Mouse (Mus musculus): Measurements from ENCODE around the gene Sat2. TPM values are rescaled to one million over a fixed set of nuclear protein-coding genes. Genes with fewer than 3 reads are reported as not detected.
"Not testable (repeated sequence)": the region's sequence is repeated elsewhere in the genome, so short reads cannot be mapped to it uniquely, and the experiment has no call there.

The Sat2 gene
- polyA plus RNA-seq, 1 experiment from 2014 or later, result 15.6 TPM

DNA sequence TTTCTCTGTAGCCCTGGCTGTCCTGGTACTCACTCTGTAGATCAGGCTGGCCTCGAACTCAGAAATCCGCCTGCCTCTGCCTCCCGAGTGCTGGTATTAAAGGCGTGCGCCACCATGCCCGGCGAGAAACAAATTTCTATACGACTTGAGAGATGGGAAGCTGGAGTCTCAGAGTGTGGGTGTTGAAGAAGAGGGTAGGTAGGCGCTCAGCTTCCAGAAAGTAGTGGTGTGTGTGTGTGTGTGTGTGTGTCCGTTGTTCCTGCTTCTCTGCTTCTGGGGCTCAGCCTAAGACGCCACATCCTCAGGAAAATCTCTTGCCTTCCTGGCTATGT is 7.6 kb upstream of the Sat2 start:
- not testable (repeated sequence) for H3K4me3 ChIP-seq (ENCODE audit: low read depth, low read length); H3K27me3 ChIP-seq (replicated peaks; ENCODE audit: control insufficient read depth, insufficient read depth, low read length); H3K4me2 ChIP-seq (ENCODE audit: low read depth, low read length); ATAC-seq (ENCODE audit: low read depth); H3K9ac ChIP-seq (ENCODE audit: low read depth, low read length); H3K9me3 ChIP-seq (ENCODE audit: control insufficient read depth, low read length); DNase-seq (ENCODE audit: low spot score); H3K36me3 ChIP-seq (ENCODE audit: control insufficient read depth, insufficient read depth, low read length); H3K4me1 ChIP-seq (ENCODE audit: control insufficient read depth, insufficient read depth, low read length); H3K27ac ChIP-seq (replicated peaks; ENCODE audit: low read depth, low read length)
- 50% methylated on average over 11 of the region's 11 CpGs for WGBS

- H3K4me3 ChIP-seq (ENCODE audit: low read depth, low read length), result no peak overlapping the region
- peaks cover 4% of the 10 kb centered on the region; the same call in 1 of the 2 replicates for H3K4me1 ChIP-seq (ENCODE audit: control insufficient read depth, insufficient read depth, low read length)
- no peak for ATAC-seq (ENCODE audit: low read depth)
- no peaks in the 10 kb centered on the region for H3K36me3 ChIP-seq (ENCODE audit: control insufficient read depth, insufficient read depth, low read length)
- 46% methylated on average over 10 of the region's 10 CpGs for WGBS
- H3K27ac ChIP-seq (replicated peaks; ENCODE audit: low read depth, low read length), result no peak overlapping the region
- H3K9me3 ChIP-seq (ENCODE audit: control insufficient read depth, low read length), result no peaks in the 10 kb centered on the region
- DNase-seq (ENCODE audit: low spot score), result no peak
- H3K4me2 ChIP-seq (ENCODE audit: low read depth, low read length), result no peak overlapping the region
- no peaks in the 10 kb centered on the region for H3K27me3 ChIP-seq (replicated peaks; ENCODE audit: control insufficient read depth, insufficient read depth, low read length)
- H3K9ac ChIP-seq (ENCODE audit: low read depth, low read length), result 0 out of 2 replicates have a peak overlapping the region, but pooled peaks have one; percentile 28
Measured at GRCm38 (mm10) chr11:69616781-69617180, 5.0 kb upstream of the Sat2 start.

- H3K9ac ChIP-seq (ENCODE audit: low read depth, low read length), result 0 out of 2 replicates have a peak within 1 kb of the TSS, but pooled peaks have one; percentile 28
- H3K27me3 ChIP-seq (replicated peaks; ENCODE audit: control insufficient read depth, insufficient read depth, low read length), result no peaks in the 10 kb centered on the region
- no peak within 1 kb of the TSS for H3K27ac ChIP-seq (replicated peaks; ENCODE audit: low read depth, low read length)
- H3K4me3 ChIP-seq (ENCODE audit: low read depth, low read length), result no peak within 1 kb of the TSS
- no peak within 1 kb of the TSS for H3K4me2 ChIP-seq (ENCODE audit: low read depth, low read length)
- H3K4me1 ChIP-seq (ENCODE audit: control insufficient read depth, insufficient read depth, low read length), result peaks cover 5% of the 10 kb centered on the region
- no peak for ATAC-seq (ENCODE audit: low read depth)
- 61% methylated on average over 4 of the region's 5 CpGs for WGBS
- no peaks in the 10 kb centered on the region for H3K9me3 ChIP-seq (ENCODE audit: control insufficient read depth, low read length)
- no peak for DNase-seq (ENCODE audit: low spot score)
- H3K36me3 ChIP-seq (ENCODE audit: control insufficient read depth, insufficient read depth, low read length), result no peaks in the 10 kb centered on the region
Measured at GRCm38 (mm10) chr11:69617805-69618204, 4.0 kb upstream of the Sat2 start, which contains the start of gene Shbg. Gene Shbg, minus strand, starts transcription at chr11:69617905.

GRCm38 (mm10) chr11:69620394-69621081 is 1.3 kb upstream of the Sat2 start:
- no peak for ATAC-seq (ENCODE audit: low read depth)
- WGBS, result 85% methylated on average over 7 of the region's 7 CpGs

DNA sequence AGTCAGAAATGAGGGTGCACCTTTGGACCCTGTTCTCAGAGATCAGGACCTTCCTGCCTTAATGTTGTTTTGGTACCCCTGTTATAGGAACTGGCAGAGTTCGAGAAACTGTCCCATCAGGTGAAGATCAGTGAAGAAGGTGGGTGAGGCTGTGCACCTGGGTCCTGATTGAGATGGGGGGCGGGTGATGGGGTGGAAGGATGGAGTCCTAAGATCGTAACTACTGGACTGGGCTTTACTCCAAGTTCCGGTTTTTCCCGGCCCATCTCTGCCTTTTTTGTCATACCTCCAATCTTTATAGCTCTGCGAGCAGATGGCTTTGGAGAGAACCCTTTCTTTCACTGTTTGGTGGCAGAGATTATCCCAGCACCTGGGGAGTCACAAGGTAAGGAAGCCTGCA is 582 bp downstream of the Sat2 start:
- DNase-seq (ENCODE audit: low spot score) (no peak), ATAC-seq (ENCODE audit: low read depth) (no peak)
- H3K4me2 ChIP-seq (ENCODE audit: low read depth, low read length), result peak overlapping the region; percentile 88
- peak overlapping the region; percentile 80 for H3K9ac ChIP-seq (ENCODE audit: low read depth, low read length)
- no peaks in the 10 kb centered on the region for H3K27me3 ChIP-seq (replicated peaks; ENCODE audit: control insufficient read depth, insufficient read depth, low read length)
- H3K4me1 ChIP-seq (ENCODE audit: control insufficient read depth, insufficient read depth, low read length), result peaks cover 3% of the 10 kb centered on the region; the same call in 1 of the 2 replicates
- peak overlapping the region; percentile 86 for H3K27ac ChIP-seq (replicated peaks; ENCODE audit: low read depth, low read length)
- H3K9me3 ChIP-seq (ENCODE audit: control insufficient read depth, low read length), result no peaks in the 10 kb centered on the region
- H3K36me3 ChIP-seq (ENCODE audit: control insufficient read depth, insufficient read depth, low read length), result no peaks in the 10 kb centered on the region; the same call in 1 of the 2 replicates
- 18% methylated on average over 6 of the region's 6 CpGs for WGBS
- peak overlapping the region; percentile 61 for H3K4me3 ChIP-seq (ENCODE audit: low read depth, low read length)

More at GRCm38 (mm10) chr11:69620394-69621081, 1.3 kb upstream of the Sat2 start:
- no peaks in the 10 kb centered on the region for H3K27me3 ChIP-seq (replicated peaks; ENCODE audit: control insufficient read depth, insufficient read depth, low read length)
- H3K27ac ChIP-seq (replicated peaks; ENCODE audit: low read depth, low read length), result no peak overlapping the region
- no peak overlapping the region for H3K9ac ChIP-seq (ENCODE audit: low read depth, low read length)
- H3K4me2 ChIP-seq (ENCODE audit: low read depth, low read length), result no peak overlapping the region
- no peak for DNase-seq (ENCODE audit: low spot score)
- no peaks in the 10 kb centered on the region for H3K9me3 ChIP-seq (ENCODE audit: control insufficient read depth, low read length)
- H3K4me3 ChIP-seq (ENCODE audit: low read depth, low read length), result no peak overlapping the region
- no peaks in the 10 kb centered on the region; the same call in 1 of the 2 replicates for H3K36me3 ChIP-seq (ENCODE audit: control insufficient read depth, insufficient read depth, low read length)
- H3K4me1 ChIP-seq (ENCODE audit: control insufficient read depth, insufficient read depth, low read length), result peaks cover 3% of the 10 kb centered on the region; the same call in 1 of the 2 replicates

GRCm38 (mm10) chr11:69623006-69623405 is 1.2 kb downstream of the Sat2 start:
- Histone ChIP-seq H3K9me3 (ENCODE audit: control insufficient read depth, low read length) (no peaks in the 10 kb centered on the region), H3K4me1 (ENCODE audit: control insufficient read depth, insufficient read depth, low read length) (peaks cover 3% of the 10 kb centered on the region; the same call in 1 of the 2 replicates), H3K36me3 (ENCODE audit: control insufficient read depth, insufficient read depth, low read length) (no peaks in the 10 kb centered on the region; the same call in 1 of the 2 replicates), H3K4me2 (ENCODE audit: low read depth, low read length) (peak overlapping the region; percentile 88), H3K27me3 (replicated peaks; ENCODE audit: control insufficient read depth, insufficient read depth, low read length) (no peaks in the 10 kb centered on the region), H3K4me3 (ENCODE audit: low read depth, low read length) (peak overlapping the region; percentile 61; the same call in 1 of the 2 replicates), H3K27ac (replicated peaks; ENCODE audit: low read depth, low read length) (no peak overlapping the region), H3K9ac (ENCODE audit: low read depth, low read length) (peak overlapping the region; percentile 80; the same call in 1 of the 2 replicates)
- ATAC-seq (ENCODE audit: low read depth), result no peak
- DNase-seq (ENCODE audit: low spot score), result no peak
- 61% methylated on average over 4 of the region's 4 CpGs for WGBS

DNA sequence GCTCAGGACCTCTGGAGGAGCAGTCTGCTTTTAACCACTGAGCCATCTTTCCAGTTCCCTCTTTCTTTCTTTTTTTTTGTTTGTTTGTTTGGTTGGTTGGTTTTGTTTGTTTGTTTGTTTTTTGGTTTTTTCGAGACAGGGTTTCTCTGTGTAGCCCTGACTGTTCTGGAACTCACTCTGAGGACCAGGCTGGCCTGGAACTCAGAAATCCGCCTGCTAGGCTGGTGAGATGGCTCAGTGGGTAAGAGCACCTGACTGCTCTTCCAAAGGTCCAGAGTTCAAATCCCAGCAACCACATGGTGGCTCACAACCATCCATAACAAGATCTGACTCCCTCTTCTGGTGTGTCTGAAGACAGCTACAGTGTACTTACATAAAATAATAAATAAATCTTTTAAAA is 2.5 kb downstream of the Sat2 start:
- H3K4me2 ChIP-seq (ENCODE audit: low read depth, low read length); H3K4me3 ChIP-seq (ENCODE audit: low read depth, low read length); H3K9me3 ChIP-seq (ENCODE audit: control insufficient read depth, low read length); ATAC-seq (ENCODE audit: low read depth); H3K9ac ChIP-seq (ENCODE audit: low read depth, low read length); H3K36me3 ChIP-seq (ENCODE audit: control insufficient read depth, insufficient read depth, low read length); H3K27ac ChIP-seq (replicated peaks; ENCODE audit: low read depth, low read length); DNase-seq (ENCODE audit: low spot score); H3K27me3 ChIP-seq (replicated peaks; ENCODE audit: control insufficient read depth, insufficient read depth, low read length); H3K4me1 ChIP-seq (ENCODE audit: control insufficient read depth, insufficient read depth, low read length): not testable (repeated sequence)
- WGBS, result 90% methylated on average over 2 of the region's 2 CpGs

DNA sequence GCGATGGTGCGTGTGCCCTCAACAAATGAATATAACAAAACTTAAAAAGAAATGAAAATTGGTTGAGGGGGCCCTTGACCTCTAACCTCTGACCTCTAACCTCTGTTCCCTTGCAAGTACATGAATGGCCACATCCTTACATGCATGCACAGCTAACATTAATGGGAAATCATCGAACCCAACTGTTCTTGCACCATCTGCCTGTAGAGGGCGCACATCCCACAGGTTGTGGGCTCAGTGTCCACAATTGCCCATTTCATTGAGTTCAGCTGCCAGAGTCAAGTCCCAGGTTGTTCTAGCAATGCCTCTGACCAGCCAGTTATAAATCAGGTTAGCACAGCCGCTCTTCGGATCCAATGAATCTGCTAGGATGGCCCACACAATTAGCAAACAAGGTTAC is 6.5 kb downstream of the Sat2 start:
- no peak for ATAC-seq (ENCODE audit: low read depth)
- no peak overlapping the region for H3K4me2 ChIP-seq (ENCODE audit: low read depth, low read length)
- no peaks in the 10 kb centered on the region; the same call in 1 of the 2 replicates for H3K36me3 ChIP-seq (ENCODE audit: control insufficient read depth, insufficient read depth, low read length)
- no peak overlapping the region for H3K4me3 ChIP-seq (ENCODE audit: low read depth, low read length)
- 0 out of 2 replicates have a peak, but pooled peaks cover 4% of the 10 kb centered on the region for H3K4me1 ChIP-seq (ENCODE audit: control insufficient read depth, insufficient read depth, low read length)
- H3K9ac ChIP-seq (ENCODE audit: low read depth, low read length), result no peak overlapping the region
- peak; percentile 73 for DNase-seq (ENCODE audit: low spot score)
- no peaks in the 10 kb centered on the region for H3K9me3 ChIP-seq (ENCODE audit: control insufficient read depth, low read length)
- H3K27ac ChIP-seq (replicated peaks; ENCODE audit: low read depth, low read length), result no peak overlapping the region
- no peaks in the 10 kb centered on the region for H3K27me3 ChIP-seq (replicated peaks; ENCODE audit: control insufficient read depth, insufficient read depth, low read length)
- WGBS, result 32% methylated on average over 6 of the region's 6 CpGs

- 63% methylated on average over 1 of the region's 1 CpGs for WGBS
- DNase-seq (ENCODE audit: low spot score) (no peak), ATAC-seq (ENCODE audit: low read depth) (no peak)
- no peaks in the 10 kb centered on the region for H3K36me3 ChIP-seq (ENCODE audit: control insufficient read depth, insufficient read depth, low read length)
- H3K9ac ChIP-seq (ENCODE audit: low read depth, low read length), result no peak overlapping the region
- H3K9me3 ChIP-seq (ENCODE audit: control insufficient read depth, low read length), result no peaks in the 10 kb centered on the region
- H3K4me1 ChIP-seq (ENCODE audit: control insufficient read depth, insufficient read depth, low read length), result peaks cover 15% of the 10 kb centered on the region
- no peak overlapping the region for H3K4me2 ChIP-seq (ENCODE audit: low read depth, low read length)
- H3K4me3 ChIP-seq (ENCODE audit: low read depth, low read length), result no peak overlapping the region
- no peak overlapping the region for H3K27ac ChIP-seq (replicated peaks; ENCODE audit: low read depth, low read length)
- no peaks in the 10 kb centered on the region for H3K27me3 ChIP-seq (replicated peaks; ENCODE audit: control insufficient read depth, insufficient read depth, low read length)
Measured at GRCm38 (mm10) chr11:69629802-69630201, 8.0 kb downstream of the Sat2 start.

Measured in embryonic facial prominence, embryonic 14.5 days (tissue).